Mouse (Mus musculus): ENCODE measurements around the gene Colq.
A peak's percentile ranks its signal among the peaks of the same experiment; 100 is the strongest.

DNA sequence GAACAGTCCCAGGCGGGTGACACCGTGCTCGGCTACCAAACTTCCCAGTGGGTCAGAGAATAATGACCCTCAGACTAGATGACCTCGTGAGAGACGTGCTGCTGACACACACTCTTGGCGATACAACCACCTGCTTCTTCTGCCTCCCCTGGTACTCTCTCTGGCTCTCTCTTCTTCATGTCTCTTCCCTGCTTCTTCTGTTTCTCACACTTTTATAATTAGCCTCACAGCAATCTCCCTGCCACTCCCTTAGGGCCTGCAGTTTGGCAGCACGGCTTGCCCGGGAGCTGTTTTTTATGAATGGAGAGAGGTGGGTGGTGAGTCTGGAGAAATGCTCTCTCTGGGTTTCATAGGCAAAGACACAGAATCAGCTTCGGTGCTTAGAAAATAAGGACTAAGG is 15.3 kb downstream of the Colq start:
- TF ChIP-seq E2F4 (IDR thresholded peaks at IDR 0.05; ENCODE audit: insufficient read depth) (no peak), POLR2A (IDR thresholded peaks at IDR 0.05; ENCODE audit: insufficient read length, low read depth) (no peak), USF1 (IDR thresholded peaks at IDR 0.05; ENCODE audit: low read depth) (no peak), MAX (IDR thresholded peaks at IDR 0.05; ENCODE audit: low read depth) (no peak), REST (IDR thresholded peaks at IDR 0.05; ENCODE audit: insufficient read depth, insufficient read length) (no peak), MYOD1 (IDR thresholded peaks at IDR 0.05; ENCODE audit: control insufficient read depth in 1 of 3, insufficient read length in 2 of 3, low read depth in 2 of 3) (peak in 1 of 3 experiments; percentile 71), TCF12 (IDR thresholded peaks at IDR 0.05; ENCODE audit: insufficient read depth, poor library complexity, severe bottlenecking) (no peak), POLR2AphosphoS2 (IDR thresholded peaks at IDR 0.05; ENCODE audit: insufficient read length, low read depth) (no peak)

All from myocyte (in vitro differentiated cells).